ENCODE assay signal across 12 mouse cellular contexts in genomic region chr10:59430701-59431218, GRCm38 (mm10). TPM values are rescaled to one million over a fixed set of nuclear protein-coding genes. Genes with fewer than 3 reads are reported as not detected.
DNase-seq lines count a peak whose midpoint lies in the region; ATAC-seq and TF ChIP-seq lines count a peak whose summit lies in the region.
"Had no signal": no experiment of that assay in that cellular context is flagged by ENCODE, and none has a peak within 500 bp of the region (broad histone marks: within the 10 kb centered on the region; RNA-seq: fewer than 3 reads in every experiment).

No protein-coding gene starts in this region.

- ATAC-seq in liver, embryonic 14.5 days (ENCODE audit: insufficient read depth) = peak; percentile 59; the same call in 1 of the 2 replicates
- no peak for ATAC-seq in forebrain, embryonic 14.5 days

- H3K36me3 ChIP-seq in liver, embryonic 14.5 days (replicated peaks; ENCODE audit: control insufficient read depth, insufficient read depth, low read depth) = no peaks in the 10 kb centered on the region
- H3K36me3 ChIP-seq in forebrain, embryonic 14.5 days (ENCODE audit: control insufficient read depth, insufficient read depth, low read length) = no peaks in the 10 kb centered on the region

- no peak for TF ChIP-seq EP300 in liver, embryonic 14.5 days (IDR thresholded peaks at IDR 0.05; ENCODE audit: low read depth)

- no peak overlapping the region for H3K4me2 ChIP-seq in liver, embryonic 14.5 days (ENCODE audit: low read depth)
- H3K4me2 ChIP-seq in forebrain, embryonic 14.5 days (ENCODE audit: low read length) = no peak overlapping the region

- H3K27ac ChIP-seq in liver, embryonic 14.5 days = no peak overlapping the region
- H3K27ac ChIP-seq in forebrain, embryonic 14.5 days (ENCODE audit: low read depth, low read length) = no peak overlapping the region

- WGBS in liver, embryonic 14.5 days (ENCODE audit: insufficient replicate concordance) = 4% methylated on average over 6 of the region's 6 CpGs
- 77% methylated on average over 6 of the region's 6 CpGs for WGBS in forebrain, embryonic 14.5 days

- H3K9me3 ChIP-seq in liver, embryonic 14.5 days (ENCODE audit: control insufficient read depth, low read length) = no peaks in the 10 kb centered on the region
- no peaks in the 10 kb centered on the region for H3K9me3 ChIP-seq in forebrain, embryonic 14.5 days (replicated peaks; ENCODE audit: control insufficient read depth, low read length)

- DNase-seq in adrenal gland, postnatal 10 days = peak; percentile 50
- DNase-seq in adrenal gland, postnatal 4 days (ENCODE audit: low spot score in 2 of 2) = no peak
- peak; percentile 25 for DNase-seq in urinary bladder, postnatal 25 days (ENCODE audit: low spot score)
- no peak for DNase-seq in urinary bladder, postnatal 10 days (ENCODE audit: low spot score)
- peak; percentile 10 to 51 (median 24) for DNase-seq in liver, embryonic 14.5 days (ENCODE audit: low read depth in 3 of 3, low spot score in 3 of 3)
- DNase-seq in cerebellum, adult 9-11 months = no peak
- no peak for DNase-seq in forebrain, embryonic 14.5 days (ENCODE audit: low spot score)
- no peak for DNase-seq in right cerebral cortex, postnatal 14 days
- DNase-seq: cerebellum, postnatal 10 days; lung, postnatal 4 days had no signal

- no peaks in the 10 kb centered on the region for H3K27me3 ChIP-seq in liver, embryonic 14.5 days (ENCODE audit: control insufficient read depth, insufficient read depth, low read length)
- H3K27me3 ChIP-seq in forebrain, embryonic 14.5 days (replicated peaks; ENCODE audit: control insufficient read depth, insufficient read depth, low read length) = no peaks in the 10 kb centered on the region

- TF ChIP-seq CTCF in liver, embryonic 14.5 days (IDR thresholded peaks at IDR 0.05; ENCODE audit: low read depth) = no peak

- peaks cover 0 to 10% of the 10 kb centered on the region in 2 experiments; a peak in 1 of 4 replicates for H3K4me1 ChIP-seq in liver, embryonic 14.5 days (replicated peaks; ENCODE audit: control insufficient read depth in 2 of 2, insufficient read depth in 2 of 2, low read length in 1 of 2)
- no peaks in the 10 kb centered on the region for H3K4me1 ChIP-seq in forebrain, embryonic 14.5 days (ENCODE audit: control insufficient read depth, insufficient read depth, low read length)

- no peak overlapping the region for H3K4me3 ChIP-seq in liver, embryonic 14.5 days (ENCODE audit: insufficient read depth in 1 of 2, low read depth in 2 of 2, low read length in 2 of 2)
- no peak overlapping the region for H3K4me3 ChIP-seq in forebrain, embryonic 14.5 days (ENCODE audit: low read depth, low read length)

- H3K9ac ChIP-seq in liver, embryonic 14.5 days (replicated peaks) = no peak overlapping the region
- H3K9ac ChIP-seq in forebrain, embryonic 14.5 days (ENCODE audit: low read length) = no peak overlapping the region

RNA-seq across cellular contexts. Expression of gene Oit3, which starts 10.8 kb away (rescaled TPM):
- total RNA-seq in adrenal gland, postnatal 10 days (2021) = 10 to 100 TPM in 1 of 2 experiments, 1 to 10 TPM in 1; 5.1 to 10.2 TPM
- total RNA-seq in adrenal gland, postnatal 4 days (2021) = 1 to 10 TPM; 3.9 to 6.1 TPM
- polyA plus RNA-seq in liver, embryonic 14.5 days (2012; rRNA removed) = 14.9 and 16.0 TPM in 2 replicates
- polyA plus RNA-seq in liver, embryonic 14.5 days (2014; fragmentation: Nextera tagmentation; extraction: Ambion mirVana) = 17.5 and 17.6 TPM in 2 replicates
- polyA plus RNA-seq in forebrain, embryonic 14.5 days (2014; fragmentation: Nextera tagmentation; extraction: Ambion mirVana) = 0.41 TPM in 1 of 2 replicates, not detected in the other
- total RNA-seq: gastrocnemius, adult 8-10 months had no signal

RNA-seq across cellular contexts. Expression of gene Pla2g12b, which starts 27.3 kb away (rescaled TPM):
- 10 to 100 TPM in 1 of 2 experiments, 1 to 10 TPM in 1; 5.0 to 15.8 TPM for total RNA-seq in adrenal gland, postnatal 10 days (2021)
- 1 to 10 TPM in 1 of 2 experiments, not detected in 1; 6.6 TPM for total RNA-seq in adrenal gland, postnatal 4 days (2021)
- 19.9 and 21.6 TPM in 2 replicates for polyA plus RNA-seq in liver, embryonic 14.5 days (2012; rRNA removed)
- polyA plus RNA-seq in liver, embryonic 14.5 days (2014; fragmentation: Nextera tagmentation; extraction: Ambion mirVana) = 43.3 and 43.9 TPM in 2 replicates
- polyA plus RNA-seq in forebrain, embryonic 14.5 days (2014; fragmentation: Nextera tagmentation; extraction: Ambion mirVana) = not detected in 2 replicates
- total RNA-seq: gastrocnemius, adult 8-10 months; layer of hippocampus, adult 18-20 months had no signal

RNA-seq across cellular contexts. Expression of gene Gm10273, which starts 35.3 kb away (rescaled TPM):
- total RNA-seq in adrenal gland, postnatal 10 days (2021) = 100 to 1,000 TPM; 123 to 136 TPM
- total RNA-seq in adrenal gland, postnatal 4 days (2021) = 10 to 100 TPM; 74.6 to 87.8 TPM
- polyA plus RNA-seq in liver, embryonic 14.5 days (2012; rRNA removed) = 3.5 and 4.8 TPM in 2 replicates
- polyA plus RNA-seq in liver, embryonic 14.5 days (2014; fragmentation: Nextera tagmentation; extraction: Ambion mirVana) = 8.0 and 15.6 TPM in 2 replicates
- polyA plus RNA-seq in forebrain, embryonic 14.5 days (2014; fragmentation: Nextera tagmentation; extraction: Ambion mirVana) = not detected in 2 replicates

Comparison
In these comparisons a context has a peak if more than half of its experiments do, and no peak if none do; other contexts are left out.
1. DNase-seq: peak in adrenal gland, postnatal 10 days (single experiment), urinary bladder, postnatal 25 days (single experiment) and liver, embryonic 14.5 days (3 of 3); none in adrenal gland, postnatal 4 days (0 of 2), urinary bladder, postnatal 10 days (single experiment), cerebellum, adult 9-11 months (single experiment), forebrain, embryonic 14.5 days (single experiment) and right cerebral cortex, postnatal 14 days (single experiment).